Mouse (Mus musculus) naive thymus-derived CD4-positive, alpha-beta T cell, adult 5 months (primary cell): ENCODE measurements around the gene Bcl2a1b. TPM values are rescaled to one million over a fixed set of nuclear protein-coding genes. Genes with fewer than 3 reads are reported as not detected.

Experiments used
- polyA plus RNA-seq: library from polyadenylated mRNA; unstranded; fragments of 100-300 nt; shearing (Covaris generic); gene quantifications from one replicate; pipeline ENCODE4 v1.2.1, GENCODE M21; 2017

The Bcl2a1b gene
- polyA plus RNA-seq, result 59.2 TPM

DNA sequence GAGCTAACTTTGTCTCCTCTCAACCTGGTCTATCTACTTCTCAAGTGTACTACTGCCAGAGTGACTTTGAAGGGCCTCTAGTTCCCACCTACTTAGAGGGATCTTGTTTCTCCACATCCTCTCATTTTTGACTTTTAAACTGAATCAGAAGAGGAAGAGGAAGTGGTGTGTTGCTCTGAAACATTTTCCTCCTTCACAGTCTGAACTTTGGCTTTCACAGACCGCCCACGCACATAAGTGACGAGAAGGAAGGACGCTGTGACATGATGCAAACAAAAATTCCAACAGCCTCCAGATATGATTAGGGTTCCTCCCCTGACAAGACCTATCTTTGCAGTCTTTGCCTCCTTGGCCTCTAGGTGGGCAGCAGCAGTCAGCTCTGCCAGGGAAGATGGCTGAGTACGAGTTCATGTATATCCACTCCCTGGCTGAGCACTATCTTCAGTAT lies at the start of gene Bcl2a1b, which contains the start of gene Gm29094:
TSS of gene Bcl2a1b (plus strand) at position 241 of the 448 bp plus-strand sequence.
TSS of gene Gm29094 (plus strand) at position 411 of the 448 bp plus-strand sequence.

DNA sequence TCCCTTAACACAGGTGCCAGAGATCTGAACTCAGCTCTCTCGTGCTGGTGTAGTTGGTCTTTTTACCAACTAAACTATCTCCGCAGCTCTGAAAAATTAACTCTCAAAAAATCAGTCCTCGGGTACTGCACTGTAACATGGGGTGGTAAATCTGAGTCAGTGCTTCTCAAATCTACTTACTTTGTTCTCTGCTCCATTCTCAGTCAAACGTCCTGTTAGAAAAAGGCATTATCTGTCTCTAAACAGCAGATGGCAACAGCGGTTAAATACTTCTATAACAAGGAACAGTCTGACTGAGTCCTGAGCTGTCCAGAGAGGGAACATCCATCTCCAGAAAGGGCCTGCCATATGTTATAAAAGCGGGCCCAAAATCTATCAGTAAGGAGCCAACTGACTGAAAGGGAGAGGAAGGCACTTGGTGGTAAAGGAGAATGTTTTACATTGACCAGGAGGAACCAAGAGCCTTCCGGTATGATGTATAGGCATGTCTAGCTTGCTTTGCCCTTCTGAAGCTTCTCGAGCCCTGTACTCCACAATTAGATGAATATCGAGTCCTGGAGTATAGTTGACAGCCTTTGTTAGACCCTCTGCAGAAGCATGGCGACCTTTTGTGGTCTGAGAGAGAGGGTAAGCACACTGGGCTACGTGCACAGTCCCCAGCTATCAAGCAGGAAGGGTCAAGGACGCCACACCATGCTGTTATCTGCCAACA lies 11.5 kb downstream of the Bcl2a1b start, which contains the start of gene Mthfs:
TSS of gene Mthfs (plus strand) at position 324 of the 712 bp plus-strand sequence.

Other genes starting within 250 kb of the Bcl2a1b start
- gene Bcl2a1a, start 242.3 kb upstream of the Bcl2a1b start, polyA plus RNA-seq, result not detected
- gene Trim43b, start 106.4 kb upstream of the Bcl2a1b start, polyA plus RNA-seq, result 0.24 TPM
- 14.8 TPM for gene Gm29094, start 170 bp downstream of the Bcl2a1b start, polyA plus RNA-seq
- 38.1 TPM for gene Mthfs, start 11.5 kb downstream of the Bcl2a1b start, polyA plus RNA-seq